Mouse (Mus musculus) T-helper 1 cell (primary cell): ENCODE data around the gene Map1b.

Experiments
- in situ Hi-C: fragments of 300-600 bp; cut with MboI, MseI; formaldehyde crosslinking; loops from one replicate; pipeline ENCODE4 v1.15.1; 2025; ENCODE audit warnings: high pct_unique_total_duplicates

Map1b gene

DNA sequence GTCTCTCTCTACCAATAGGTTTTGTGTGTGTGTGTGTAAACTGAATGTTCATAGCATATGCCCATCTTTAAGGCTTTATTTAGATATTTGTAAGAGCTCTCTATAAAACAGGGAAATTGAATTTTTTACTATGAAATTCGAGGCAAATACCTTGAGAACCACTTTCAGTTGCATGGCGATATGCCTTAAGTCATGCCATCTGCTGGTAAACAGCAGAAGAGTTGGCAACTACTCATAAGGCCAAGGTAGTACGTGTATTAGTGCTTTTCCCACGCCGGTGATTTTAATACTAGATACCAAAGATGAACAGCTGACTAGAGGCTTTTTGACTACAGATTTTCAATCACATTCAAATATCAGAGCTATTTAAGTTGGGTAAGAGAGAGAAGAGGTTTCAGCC lies 27.2 kb downstream of the Map1b start:
- in situ Hi-C loops = no loop called here

DNA sequence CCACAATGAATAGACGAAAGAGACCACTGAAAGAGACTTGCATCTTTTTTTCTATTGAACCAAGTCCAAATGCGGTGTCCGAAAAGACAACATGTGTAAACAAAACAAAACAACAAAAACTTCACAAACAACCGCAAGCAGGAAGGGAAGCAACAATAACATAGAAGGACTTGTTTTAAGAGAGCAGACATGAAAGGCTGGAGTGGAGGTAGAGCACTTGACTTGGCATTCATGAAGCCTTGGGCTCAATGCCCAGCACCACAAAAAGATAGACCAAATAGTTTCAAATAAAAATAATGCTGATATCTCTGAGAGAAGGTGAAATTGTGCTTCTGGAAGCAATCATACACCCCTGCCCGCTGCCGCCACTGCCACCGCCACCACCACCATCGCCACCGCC lies 30.5 kb downstream of the Map1b start:
- in situ Hi-C loops = no loop called here

DNA sequence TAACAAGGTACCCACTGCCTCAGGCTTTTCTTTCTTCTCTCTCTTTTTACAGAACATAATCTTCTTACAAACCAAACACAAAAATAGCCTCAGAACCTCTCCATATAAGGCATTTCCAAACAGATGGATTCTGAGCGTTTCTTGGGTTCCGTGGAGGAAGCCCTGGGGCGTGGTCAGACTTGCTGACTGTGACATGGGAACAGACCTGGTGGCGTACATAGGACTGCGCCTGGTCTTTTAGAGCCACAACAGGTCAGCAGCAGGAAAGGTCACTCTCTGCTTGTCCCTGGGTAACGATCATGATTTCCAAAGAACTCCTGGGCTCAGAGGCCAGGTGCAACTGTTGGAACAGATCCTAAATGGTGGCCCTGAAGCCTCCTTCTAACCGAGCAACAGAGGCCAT lies 31.0 kb downstream of the Map1b start:
- in situ Hi-C loops = no loop called here

DNA sequence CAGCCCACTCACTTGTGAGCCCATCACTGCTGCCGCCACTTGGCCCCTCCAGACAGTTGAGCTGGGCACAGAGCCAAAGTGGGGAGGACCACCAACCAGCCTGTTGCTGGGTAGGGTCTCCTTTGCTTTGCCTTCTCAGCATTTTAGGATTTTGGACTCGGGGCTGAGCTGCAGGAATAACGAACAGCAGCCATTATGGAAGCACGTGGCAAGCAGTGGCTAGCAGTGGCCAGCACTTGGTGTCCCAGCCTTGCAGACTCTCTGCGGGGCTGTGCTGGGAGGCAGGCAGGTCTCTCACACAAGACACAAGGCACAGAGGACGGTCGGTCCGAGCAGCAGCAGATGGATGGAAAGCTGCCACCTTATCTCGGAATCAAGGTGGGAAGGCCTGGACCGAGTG lies 31.4 kb downstream of the Map1b start:
- in situ Hi-C loops = no loop called here

DNA sequence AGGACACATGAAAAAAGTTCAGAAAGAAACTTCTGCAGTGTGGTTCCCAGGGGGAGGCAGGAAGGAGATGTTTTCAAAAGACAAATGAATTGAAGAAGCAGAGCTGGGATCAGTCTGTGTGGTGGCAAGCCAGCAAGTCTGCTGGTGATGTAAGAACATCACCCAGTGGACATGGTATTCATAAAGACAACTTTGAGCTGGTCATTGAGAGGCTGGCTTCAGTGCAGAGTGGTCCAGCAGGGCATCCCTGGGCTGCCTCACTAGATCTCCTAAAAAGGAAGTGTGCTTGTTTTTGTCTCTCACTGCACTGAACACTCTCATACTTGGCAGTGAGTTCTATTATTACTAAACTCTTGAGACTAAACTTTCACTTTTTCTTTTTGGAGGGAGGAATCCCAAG lies 32.9 kb downstream of the Map1b start:
- in situ Hi-C loops = no loop called here

DNA sequence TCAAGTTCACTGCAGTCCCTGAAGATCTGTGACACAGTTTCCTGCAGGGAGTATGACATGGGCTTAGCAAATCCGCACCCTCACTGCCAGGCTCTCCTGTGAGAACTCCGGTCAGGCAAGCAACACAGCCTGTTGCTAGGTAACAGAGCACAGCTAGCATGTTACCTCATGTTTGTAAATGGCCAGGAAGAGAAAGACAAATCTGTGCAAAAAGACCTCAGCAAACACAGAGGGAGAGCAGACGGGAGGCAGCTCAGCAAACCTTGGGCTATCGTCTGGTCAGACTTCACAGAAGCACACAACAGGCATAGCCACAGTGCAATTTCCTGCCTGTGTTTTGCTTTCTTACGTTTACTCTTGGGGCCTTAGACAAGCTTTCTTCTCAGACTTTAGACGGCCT lies 40.9 kb downstream of the Map1b start:
- in situ Hi-C loops = no loop called here

DNA sequence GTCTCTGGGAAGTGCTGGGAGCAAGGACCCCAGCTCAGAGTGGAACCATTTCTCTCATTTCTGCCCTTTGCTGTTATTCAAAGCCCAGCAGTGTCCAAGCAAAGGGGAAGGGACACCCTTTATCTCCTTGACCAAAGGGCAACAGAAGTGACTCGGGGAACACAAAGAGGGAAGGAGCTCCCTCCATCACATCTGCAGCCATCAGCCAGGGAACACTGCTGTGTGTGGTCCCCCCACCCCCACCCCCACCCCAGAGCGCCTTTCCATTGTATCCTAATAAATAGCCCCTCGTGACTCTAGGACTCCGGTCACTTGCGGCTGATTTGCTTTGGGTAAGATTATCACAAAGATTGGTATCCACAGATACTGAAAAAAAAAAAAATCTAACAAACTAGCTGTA lies 41.3 kb downstream of the Map1b start:
- in situ Hi-C loops = no loop called here

DNA sequence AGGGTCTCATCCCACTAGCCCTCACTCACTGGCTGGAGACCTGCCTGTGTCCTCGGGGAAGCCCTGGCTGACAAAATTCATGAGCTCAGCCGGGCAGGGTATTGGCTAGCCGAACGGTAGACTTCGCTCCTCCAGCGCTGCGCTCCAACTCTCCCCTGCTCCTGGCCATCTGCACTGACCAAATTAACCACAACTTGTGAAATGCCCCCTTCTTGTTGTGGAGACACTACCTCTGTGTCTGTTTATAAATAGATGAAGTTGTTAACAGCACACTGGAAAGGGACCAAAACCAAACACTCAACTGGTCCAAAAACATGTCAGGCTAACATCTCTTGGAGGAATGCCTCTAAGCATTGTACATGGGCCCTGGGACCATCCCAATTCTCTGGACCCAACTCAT lies 42.2 kb downstream of the Map1b start:
- in situ Hi-C loops = no loop called here

DNA sequence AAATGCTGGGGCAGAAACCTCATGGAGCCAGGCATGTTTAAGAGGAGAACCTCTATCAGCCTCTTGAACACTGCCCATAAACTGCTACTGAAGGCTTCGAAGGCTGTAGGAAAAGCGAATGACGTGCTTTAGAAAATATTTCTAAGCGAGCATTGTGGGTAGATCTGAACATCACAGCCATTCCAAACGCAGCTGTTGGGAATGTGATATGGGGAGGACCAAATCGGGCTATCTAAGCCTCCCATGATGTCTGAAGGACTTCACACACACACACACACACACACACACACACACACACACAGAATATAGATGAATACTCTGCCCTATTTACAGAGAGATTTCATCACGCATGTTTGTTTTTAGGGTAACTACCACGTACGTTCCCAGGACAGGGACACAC lies 44.3 kb downstream of the Map1b start:
- in situ Hi-C loops = no loop called here

DNA sequence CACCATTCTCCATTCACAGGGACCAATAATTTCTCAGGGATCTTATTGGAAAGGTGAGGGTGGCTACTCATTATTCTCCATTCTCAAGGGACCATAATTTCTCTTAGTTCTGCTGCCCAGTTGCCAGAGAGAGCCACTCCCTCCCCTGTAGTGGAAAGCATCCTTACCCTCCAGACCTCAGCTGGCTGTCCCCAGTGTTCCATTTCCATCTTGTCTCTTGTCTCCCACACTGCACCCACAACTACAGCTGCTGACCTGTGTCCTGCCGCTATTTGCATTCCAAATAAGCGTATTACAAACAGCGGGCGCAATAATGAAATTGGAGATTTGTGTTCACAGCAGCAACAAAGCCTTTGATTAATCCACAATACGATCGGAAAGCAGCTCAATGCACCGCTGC lies 46.3 kb downstream of the Map1b start:
- in situ Hi-C loops = no loop called here

DNA sequence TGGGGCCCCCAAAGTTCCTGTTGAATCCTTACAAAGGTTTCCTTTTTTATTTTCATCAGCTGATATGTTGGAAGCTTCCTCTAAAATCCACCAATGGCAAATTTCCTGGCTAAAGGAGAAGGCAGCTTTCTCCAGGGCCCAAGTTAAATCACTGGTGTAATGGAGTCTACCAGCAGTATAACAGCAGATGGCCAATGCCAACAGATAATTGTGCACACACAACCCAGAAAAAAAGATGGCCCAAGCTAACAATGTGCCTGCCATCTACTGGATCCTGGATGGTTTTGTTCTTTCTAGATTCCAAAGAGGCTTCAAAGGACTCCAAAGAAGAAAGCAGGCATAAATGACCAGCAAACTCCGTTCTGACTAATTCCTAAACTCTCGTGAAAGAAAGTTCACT lies 48.1 kb downstream of the Map1b start:
- in situ Hi-C loops = no loop called here

DNA sequence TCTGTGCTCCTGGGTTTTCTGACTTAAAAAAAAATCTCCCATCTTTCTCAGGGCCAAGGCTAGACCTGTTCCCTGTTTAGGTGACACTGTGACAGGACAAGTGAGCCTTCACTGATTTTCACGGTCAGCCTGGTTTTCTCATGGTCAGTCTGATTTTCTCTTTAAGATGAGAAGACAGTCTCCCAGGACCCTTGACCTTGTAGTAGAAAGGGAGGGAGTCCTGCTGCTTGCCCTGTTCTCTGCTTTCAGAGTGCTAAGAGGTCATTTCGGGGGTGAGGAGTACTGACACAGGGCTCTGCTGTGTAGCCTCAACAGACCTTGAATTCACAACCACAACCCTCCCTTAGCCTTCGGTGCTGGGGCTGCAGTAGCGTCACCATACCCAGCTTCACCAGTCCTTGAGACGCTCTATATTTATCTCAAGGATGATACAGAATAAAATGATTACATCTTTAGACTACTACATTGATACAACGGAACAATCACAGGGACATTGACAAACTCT lies 49.5 kb downstream of the Map1b start:
- in situ Hi-C loops = no loop called here

DNA sequence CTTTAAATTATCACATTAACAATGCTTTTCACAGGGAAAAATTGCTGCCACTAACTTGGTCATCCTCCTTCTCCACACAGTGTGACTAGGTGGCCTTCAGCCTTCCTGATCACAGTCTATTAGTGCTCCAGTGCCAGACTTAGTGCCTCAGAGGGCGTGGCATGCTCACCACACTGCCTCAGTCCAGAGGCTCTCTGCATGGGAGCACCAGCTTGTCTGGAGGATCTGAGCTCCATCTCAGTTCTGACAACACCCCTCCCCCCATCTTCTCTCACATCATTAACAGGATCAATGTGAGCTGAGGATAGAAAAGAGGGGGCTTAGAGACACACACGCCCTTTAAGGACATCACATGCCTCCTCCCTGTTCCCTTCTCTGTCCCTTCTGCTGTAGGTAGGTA lies 50.3 kb downstream of the Map1b start:
- in situ Hi-C loops = no loop called here

DNA sequence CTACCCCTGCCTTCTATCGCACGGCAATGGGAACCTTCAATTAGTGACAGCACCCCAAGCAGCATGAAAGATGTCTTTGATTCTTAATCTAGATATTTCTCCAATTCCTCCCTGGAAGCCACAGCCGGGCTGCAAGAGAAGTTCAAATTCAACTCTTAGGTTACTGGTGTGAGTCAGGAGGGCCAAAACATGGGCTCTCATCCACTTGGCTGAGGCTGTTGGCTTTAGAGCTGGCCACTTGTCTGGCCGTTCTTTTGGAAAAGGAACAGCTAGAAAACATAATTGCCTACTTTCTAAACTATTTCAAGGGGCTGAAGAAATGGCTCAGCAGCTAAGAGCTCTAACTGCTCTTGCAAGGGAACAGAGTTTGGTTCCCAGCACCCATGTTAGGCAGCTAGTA lies 51.8 kb downstream of the Map1b start:
- in situ Hi-C loops = no loop called here

DNA sequence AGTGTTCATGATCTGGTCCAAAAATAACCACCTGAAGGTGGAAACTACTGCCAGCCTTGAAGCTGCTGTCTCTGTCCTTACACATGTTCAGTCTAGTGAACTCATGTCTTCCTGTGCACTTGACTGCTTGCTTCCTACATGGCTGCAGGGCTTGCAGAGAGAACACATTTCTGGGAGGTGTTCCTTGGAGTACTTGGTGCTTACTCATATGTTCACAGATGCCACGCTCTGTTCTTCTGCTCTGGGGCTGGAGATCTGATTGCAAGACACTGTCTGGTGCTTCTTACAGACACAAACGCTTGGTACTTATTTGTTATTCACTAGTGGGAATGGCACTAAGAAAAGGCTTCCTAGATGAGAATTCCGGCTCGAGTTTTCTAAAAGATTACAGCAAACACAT lies 54.5 kb downstream of the Map1b start:
- in situ Hi-C loops = no loop called here

DNA sequence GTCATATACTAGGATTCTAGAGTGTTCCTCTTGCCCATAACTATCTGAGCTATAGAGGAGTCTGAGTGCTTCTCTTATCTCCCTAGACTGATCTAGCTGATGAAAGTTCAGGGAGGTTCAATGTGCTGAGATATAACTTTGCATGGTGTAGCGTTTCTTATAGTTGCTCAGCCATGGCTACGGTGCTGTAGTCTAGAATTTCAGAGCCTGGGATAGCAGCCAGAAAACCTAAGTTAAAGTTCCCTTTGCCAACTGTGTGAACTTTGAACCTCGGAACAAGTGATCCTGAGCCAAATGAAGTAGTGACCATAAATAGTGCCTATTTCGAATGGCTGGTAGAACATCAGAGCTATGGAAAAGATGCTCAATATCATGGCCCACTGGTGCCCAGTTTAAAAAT lies 56.7 kb downstream of the Map1b start:
- in situ Hi-C loops = no loop called here

DNA sequence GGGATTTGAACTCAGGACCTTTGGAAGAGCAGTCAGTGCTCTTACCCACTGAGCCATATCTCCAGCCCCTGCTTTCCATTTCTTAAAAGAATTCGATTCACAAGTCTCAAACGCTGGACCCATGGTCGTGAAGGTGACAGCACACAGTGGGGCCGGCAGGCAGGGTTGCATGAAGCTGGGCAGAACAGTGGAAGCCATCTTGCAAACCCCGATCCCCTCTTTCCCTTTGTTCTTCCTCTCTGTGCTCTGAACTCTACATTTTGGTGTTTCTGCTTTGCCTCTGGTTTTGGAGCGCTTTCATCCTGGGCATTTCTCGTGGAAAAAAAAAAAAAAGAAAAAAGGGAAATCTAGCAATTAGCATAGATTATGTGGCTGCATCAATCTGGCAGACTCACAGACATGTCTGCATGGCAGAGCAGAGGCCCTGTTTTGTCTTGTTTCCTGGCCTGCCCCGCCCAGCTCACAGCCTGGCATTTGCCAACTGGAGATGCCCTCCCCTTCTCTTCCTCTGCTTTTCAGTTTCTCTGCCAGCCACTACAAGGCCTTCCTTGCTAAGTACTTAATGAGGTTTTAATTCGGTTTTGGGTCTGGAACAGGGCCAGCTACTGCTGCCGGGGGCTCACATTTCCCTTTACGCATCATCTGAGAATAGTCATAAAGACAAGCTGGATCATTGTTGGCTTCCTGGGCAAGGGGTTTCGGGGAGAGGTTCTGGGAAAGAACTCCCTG lies 57.5 kb downstream of the Map1b start:
- in situ Hi-C loops = no loop called here

DNA sequence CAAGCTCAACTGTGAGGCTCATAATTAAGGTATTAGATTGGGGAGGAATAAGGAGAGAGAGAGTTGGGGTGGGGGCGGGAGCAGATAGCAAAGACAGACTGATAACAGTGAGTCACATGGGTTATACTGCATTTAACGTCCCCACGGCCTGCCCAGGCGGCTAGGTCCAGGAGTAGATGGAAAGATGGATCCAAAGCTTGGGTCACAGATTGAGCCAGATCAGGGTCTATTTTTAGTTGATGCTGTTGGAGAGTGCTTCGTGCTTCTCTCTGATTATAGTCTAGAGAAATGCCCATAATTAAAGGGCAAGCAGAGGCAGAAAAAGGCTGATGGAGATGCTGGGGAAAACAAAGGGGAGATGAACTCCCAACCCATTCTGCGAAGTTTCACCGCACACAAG lies 61.4 kb downstream of the Map1b start:
- in situ Hi-C loops = no loop called here

DNA sequence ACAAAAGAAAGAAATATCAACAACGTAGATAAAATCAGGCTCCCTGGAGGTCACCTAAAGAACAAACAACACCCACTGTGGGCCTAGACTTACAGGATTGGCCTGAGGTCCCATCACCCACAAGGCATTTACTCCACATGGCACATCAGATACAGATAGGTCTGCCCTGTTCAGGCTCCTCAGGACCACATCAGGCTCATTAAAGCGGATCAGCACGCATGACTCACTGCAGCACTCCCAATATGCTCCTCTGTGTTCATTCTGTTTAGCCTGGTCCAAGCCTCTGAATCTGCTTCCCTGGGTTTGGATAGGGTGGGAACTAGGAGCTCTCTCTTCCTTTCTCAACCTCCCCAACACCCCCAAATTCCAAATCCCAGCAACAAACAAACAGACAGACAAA lies 63.9 kb downstream of the Map1b start:
- in situ Hi-C loops = no loop called here

DNA sequence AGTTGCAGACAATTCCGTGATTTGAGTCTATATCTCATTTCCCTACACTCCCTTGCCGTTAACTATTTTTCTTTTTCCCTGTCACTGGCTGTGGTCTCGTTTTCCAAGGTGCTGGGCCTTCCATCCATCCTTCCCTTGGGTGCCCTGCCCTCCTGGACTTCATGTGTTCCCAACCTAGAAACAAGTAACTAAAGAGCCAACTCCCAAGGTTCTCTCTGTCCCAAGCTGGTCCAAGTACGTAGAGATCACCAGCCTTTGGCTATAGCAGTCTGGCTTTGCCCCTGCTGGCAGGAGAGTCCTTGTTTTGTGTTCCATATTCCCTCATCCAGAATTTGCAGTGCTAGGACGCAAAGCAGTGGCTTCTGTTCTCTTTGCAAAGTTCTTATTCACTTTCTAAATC lies 65.1 kb downstream of the Map1b start:
- in situ Hi-C loops = no loop called here

DNA sequence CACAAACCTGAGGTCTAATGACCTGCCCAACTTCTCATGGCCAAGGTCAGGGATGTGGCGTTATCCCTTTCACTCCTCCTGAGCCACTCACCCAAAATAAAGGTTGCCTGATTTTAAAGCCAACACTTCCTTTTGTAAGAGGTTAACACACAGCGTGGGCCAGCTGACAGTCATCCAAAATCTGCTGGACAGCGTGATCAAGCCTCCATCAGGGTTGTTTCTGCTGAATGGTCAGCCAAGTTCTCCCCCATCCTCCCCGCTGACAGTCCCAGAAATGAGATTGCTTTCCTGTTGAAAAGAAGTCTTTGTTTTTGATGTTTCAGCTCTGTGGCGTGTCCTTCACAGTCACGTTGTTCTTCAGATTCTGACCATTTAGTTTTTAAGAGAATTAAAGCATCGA lies 65.6 kb downstream of the Map1b start:
- in situ Hi-C loops = no loop called here

DNA sequence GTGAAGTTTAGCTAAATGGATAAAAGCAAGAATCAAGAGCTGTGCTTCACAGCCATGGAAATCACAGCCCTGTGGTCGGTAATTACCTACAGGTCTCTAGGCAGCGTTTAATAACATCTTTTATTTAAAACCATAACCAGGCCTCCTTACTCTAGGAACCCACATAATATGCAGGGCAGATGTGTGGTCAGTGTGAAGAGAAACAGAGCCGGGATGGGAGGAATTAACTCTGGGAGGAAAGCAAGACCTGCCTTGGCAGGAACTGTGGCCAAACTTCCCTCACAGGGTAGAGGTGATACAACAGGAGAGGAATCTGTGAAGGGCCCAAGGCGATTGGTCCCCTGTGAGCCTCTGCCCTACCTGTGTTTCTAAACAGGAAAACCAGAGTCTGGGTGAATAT lies 66.8 kb downstream of the Map1b start:
- in situ Hi-C loops = no loop called here

DNA sequence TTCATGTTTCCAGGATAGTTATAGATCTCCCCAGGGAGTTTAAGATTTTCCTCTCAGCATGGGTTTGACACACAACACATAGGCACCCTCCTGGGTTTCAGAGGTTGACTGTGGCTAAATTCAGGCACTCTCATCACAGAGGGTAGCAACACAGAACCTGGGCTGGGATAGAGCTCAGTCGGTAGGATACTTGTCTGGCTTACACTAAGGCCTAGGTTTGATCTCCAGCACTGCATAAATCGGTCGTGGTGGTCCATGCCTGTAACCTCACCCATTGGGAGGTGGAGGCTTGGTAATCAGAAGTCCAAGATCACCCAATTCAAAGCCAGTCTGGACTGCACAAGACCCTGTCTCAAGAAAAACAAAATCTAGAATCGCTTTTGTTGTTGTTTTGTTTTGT lies 68.1 kb downstream of the Map1b start:
- in situ Hi-C loops = no loop called here
